Mouse (Mus musculus) CH12.LX (cell line): Measurements from ENCODE around the gene Inpp5b. TPM values are rescaled to one million over a fixed set of nuclear protein-coding genes. Genes with fewer than 3 reads are reported as not detected.
A peak's percentile ranks its signal among the peaks of the same experiment; 100 is the strongest.

Experiments
- DNase-seq: peaks from one replicate; pipeline ENCODE4 v3.0.0-alpha.2; 2013; ENCODE audit errors: extremely low read depth
- H3K27ac ChIP-seq: 2 replicates; pipeline ENCODE4 v1.5.1; 2012; ENCODE audit warnings: low read depth, mild to moderate bottlenecking, control low read depth, moderate library complexity; ENCODE audit not compliant: insufficient read depth
- H3K27me3 ChIP-seq: replicated peaks from 2 replicates; pipeline ENCODE3; 2012; ENCODE audit warnings: inconsistent platforms
- H3K36me3 ChIP-seq, 2 experiments: replicated peaks in 1 of 2; 2 replicates each; pipeline versions ENCODE3 to v1.6.1; 2012; ENCODE audit warnings: inconsistent platforms in 1 of 2, low read length in 1 of 2, mild to moderate bottlenecking in 1 of 2, mixed read lengths in 1 of 2, moderate library complexity in 1 of 2; ENCODE audit not compliant: control insufficient read depth in 1 of 2, insufficient read depth in 1 of 2
- H3K4me1 ChIP-seq, 2 experiments: 2 replicates each; pipeline ENCODE4 v1.6.1; 2012; ENCODE audit warnings: inconsistent platforms in 1 of 2, moderate library complexity in 1 of 2; ENCODE audit not compliant: insufficient read depth in 2 of 2, control insufficient read depth in 1 of 2
- H3K4me2 ChIP-seq: 2 replicates; pipeline ENCODE4 v1.6.1; 2012; ENCODE audit warnings: low read depth, mild to moderate bottlenecking, control low read depth; ENCODE audit not compliant: poor library complexity, insufficient read depth, severe bottlenecking
- H3K4me3 ChIP-seq, 3 experiments: fragments of 150-350 bp in 1 of 3; sonication (generic) in 1 of 3; replicated peaks in 1 of 3; 2 replicates each; pipeline versions ENCODE3 to v1.5.1; 2011 to 2012; ENCODE audit warnings: low read depth in 2 of 3, low read length in 2 of 3, mild to moderate bottlenecking in 2 of 3, moderate library complexity in 2 of 3, control low read depth in 1 of 3, improper control_type of control experiment in 1 of 3, inconsistent platforms in 1 of 3, mixed read lengths in 1 of 3; ENCODE audit not compliant: poor library complexity in 1 of 3
- H3K79me2 ChIP-seq: replicated peaks from 2 replicates; pipeline ENCODE4 v1.6.1; 2012; ENCODE audit warnings: mild to moderate bottlenecking, moderate library complexity; ENCODE audit not compliant: control insufficient read depth, poor library complexity, insufficient read depth, severe bottlenecking; ENCODE audit errors: extremely low read depth
- H3K9ac ChIP-seq: 2 replicates; pipeline ENCODE4 v1.6.1; 2012; ENCODE audit warnings: low read depth, mild to moderate bottlenecking, control low read depth, moderate library complexity; ENCODE audit not compliant: insufficient read depth
- H3K9me3 ChIP-seq: replicated peaks from 2 replicates; pipeline ENCODE3; 2012; ENCODE audit warnings: low read length, inconsistent platforms, mixed read lengths
- CHD2 ChIP-seq: IDR thresholded peaks from 2 replicates; pipeline ENCODE4 v1.6.1; 2011; ENCODE audit warnings: low read length, improper control_type of control experiment
- CTCF ChIP-seq, 2 experiments: IDR thresholded peaks in 1 of 2; conservative IDR thresholded peaks in 1 of 2; 2 replicates each; pipeline ENCODE4 v1.5.1; 2011 to 2012; ENCODE audit warnings: low read depth in 2 of 2, low read length in 2 of 2, improper control_type of control experiment in 1 of 2, inconsistent platforms in 1 of 2, mild to moderate bottlenecking in 1 of 2, moderate library complexity in 1 of 2
- GABPA ChIP-seq: IDR thresholded peaks from 2 replicates; pipeline ENCODE4 v1.6.1; 2012; ENCODE audit warnings: low read depth, low read length, improper control_type of control experiment, inconsistent platforms; ENCODE audit not compliant: insufficient replicate concordance
- JUND ChIP-seq: conservative IDR thresholded peaks from 2 replicates; pipeline ENCODE4 v1.6.1; 2011; ENCODE audit warnings: low read depth, low read length, improper control_type of control experiment
- MAX ChIP-seq: IDR thresholded peaks from 2 replicates; pipeline ENCODE4 v1.6.1; 2011; ENCODE audit warnings: low read length, improper control_type of control experiment
- MAZ ChIP-seq: IDR thresholded peaks from 2 replicates; pipeline ENCODE4 v1.6.1; 2012; ENCODE audit warnings: low read depth, mild to moderate bottlenecking, inconsistent platforms, low read length, improper control_type of control experiment, moderate library complexity
- MXI1 ChIP-seq: IDR thresholded peaks from 2 replicates; pipeline ENCODE4 v1.6.1; 2011; ENCODE audit warnings: mild to moderate bottlenecking, low read depth, low read length, improper control_type of control experiment
- NRF1 ChIP-seq: IDR thresholded peaks from 2 replicates; pipeline ENCODE4 v1.6.1; 2014; ENCODE audit warnings: low read depth, mild to moderate bottlenecking, inconsistent platforms, low read length, improper control_type of control experiment, moderate library complexity
- PAX5 ChIP-seq: IDR thresholded peaks from 2 replicates; pipeline ENCODE4 v1.6.1; 2012; ENCODE audit warnings: low read length, inconsistent platforms, mixed read lengths
- POLR2AphosphoS2 ChIP-seq: IDR thresholded peaks from 2 replicates; pipeline ENCODE4 v1.6.1; 2011; ENCODE audit warnings: low read depth, low read length, improper control_type of control experiment
- RAD21 ChIP-seq: IDR thresholded peaks from 2 replicates; pipeline ENCODE4 v1.6.1; 2011; ENCODE audit warnings: low read depth, mild to moderate bottlenecking, low read length, improper control_type of control experiment, moderate library complexity
- RCOR1 ChIP-seq: conservative IDR thresholded peaks from 2 replicates; pipeline ENCODE4 v1.6.1; 2012; ENCODE audit warnings: low read depth, mild to moderate bottlenecking, inconsistent platforms, low read length, improper control_type of control experiment
- SMC3 ChIP-seq: IDR thresholded peaks from 2 replicates; pipeline ENCODE4 v1.6.1; 2011; ENCODE audit warnings: low read depth, low read length, improper control_type of control experiment
- TBP ChIP-seq: conservative IDR thresholded peaks from 2 replicates; pipeline ENCODE4 v1.6.1; 2011; ENCODE audit warnings: low read depth, low read length, improper control_type of control experiment
- TCF12 ChIP-seq: IDR thresholded peaks from 2 replicates; pipeline ENCODE4 v1.6.1; 2014; ENCODE audit warnings: low read depth, mild to moderate bottlenecking, inconsistent platforms, low read length, improper control_type of control experiment
- USF1 ChIP-seq: IDR thresholded peaks from 2 replicates; pipeline ENCODE4 v1.6.1; 2014; ENCODE audit warnings: low read depth, mild to moderate bottlenecking, inconsistent platforms, low read length, improper control_type of control experiment
- ZMIZ1 ChIP-seq: IDR thresholded peaks from 2 replicates; pipeline ENCODE4 v1.6.1; 2012; ENCODE audit warnings: low read depth, mild to moderate bottlenecking, inconsistent platforms, low read length, improper control_type of control experiment
- dilution Hi-C: fragments of 300-500 bp; cut with MboI; formaldehyde crosslinking; loops from 2 replicates; pipeline ENCODE4 v1.14.3; 2020; ENCODE audit warnings: low sequenced_read_pairs; ENCODE audit not compliant: extremely low pct_unique_long_range_greater_than_20kb, extremely low pct_ligation_motif_present
- in situ Hi-C: fragments of 300-500 bp; cut with MboI; formaldehyde crosslinking; loops from 3 replicates; pipeline ENCODE4 v1.14.3; 2019; ENCODE audit warnings: low sequenced_read_pairs, low pct_ligation_motif_present, low pct_unique_long_range_greater_than_20kb, mixed read lengths
- polyA plus RNA-seq: library from polyadenylated mRNA; unstranded; fragments of >175 nt; gene quantifications from 2 replicates; pipeline ENCODE4 v1.2.1, GENCODE M21; 2012; ENCODE audit warnings: low read depth; ENCODE audit not compliant: insufficient read length
- total RNA-seq, 2 experiments: library from RNA; depleted of rRNA; stranded (reverse); fragments of 300-350 nt in 1 of 2; fragments of >200 nt in 1 of 2; gene quantifications; 2 replicates each; pipeline ENCODE4 v1.2.3; 2012 to 2014

Inpp5b gene
- total and polyA plus RNA-seq, 3 experiments: 25.6 to 34.0 (median 26.2) TPM

GRCm38 (mm10) chr4:124838035-124838700 is 96.5 kb downstream of the Inpp5b start:
- no peak overlapping the region for H3K4me2 ChIP-seq
- no peaks in the 10 kb centered on the region for H3K27me3 ChIP-seq
- no peak overlapping the region for H3K27ac ChIP-seq
- TF ChIP-seq GABPA: no peak
- no peak for TF ChIP-seq RAD21
- TF ChIP-seq MXI1: no peak
- TF ChIP-seq CHD2: no peak
- no peak for TF ChIP-seq MAX
- TF ChIP-seq PAX5: no peak
- no peak for TF ChIP-seq POLR2AphosphoS2
- no peak for TF ChIP-seq USF1
- no peak for TF ChIP-seq RCOR1
- no peak for TF ChIP-seq MAZ
- no peak for TF ChIP-seq TBP
- TF ChIP-seq TCF12: no peak
- no peak for TF ChIP-seq NRF1
- TF ChIP-seq JUND: no peak
- dilution Hi-C loops: no loop called here
- H3K9me3 ChIP-seq: peaks cover 4% of the 10 kb centered on the region
- no peak overlapping the region for H3K9ac ChIP-seq
- in situ Hi-C loops: no loop called here
- H3K4me3 ChIP-seq: no peak overlapping the region
- no peaks in the 10 kb centered on the region for H3K4me1 ChIP-seq
- H3K36me3 ChIP-seq: peaks cover 43 to 88% of the 10 kb centered on the region in 2 experiments
- H3K79me2 ChIP-seq: no peaks in the 10 kb centered on the region
- no peak for DNase-seq

- no peak for DNase-seq
- Histone ChIP-seq H3K9me3 (peaks cover 4% of the 10 kb centered on the region), H3K9ac (no peak overlapping the region), H3K4me1 (no peaks in the 10 kb centered on the region), H3K36me3 (peaks cover 56 to 93% of the 10 kb centered on the region in 2 experiments), H3K27ac (no peak overlapping the region), H3K4me3 (no peak overlapping the region), H3K79me2 (no peaks in the 10 kb centered on the region), H3K4me2 (no peak overlapping the region), H3K27me3 (no peaks in the 10 kb centered on the region)
- dilution Hi-C loops: no loop called here
- in situ Hi-C loops: loop anchor here (5.0 kb wide), 1 partner anchor 34 kb away; no protein-coding TSS in a partner anchor
- TF ChIP-seq SMC3 (peak; percentile 4; the same call in 1 of the 2 replicates), ZMIZ1 (no peak), CTCF (conservative IDR thresholded peaks at IDR 0.05 in 1 of 2, IDR thresholded peaks at IDR 0.05 in 1 of 2; ENCODE audit: low read depth in 2 of 2, low read length in 2 of 2) (peak in 1 of 2 experiments; percentile 45; a peak in 2 of 4 replicates), JUND (no peak)
These were observed 99.3 kb downstream of the Inpp5b start for GRCm38 (mm10) chr4:124840998-124841397.
